In genomic region chr8:105157555-105157954, GRCm38 (mm10) we compare ENCODE assay signal across 9 mouse cellular contexts. TPM values are rescaled to one million over a fixed set of nuclear protein-coding genes. Genes with fewer than 3 reads are reported as not detected.
DNase-seq lines count a peak whose midpoint lies in the region; ATAC-seq and TF ChIP-seq lines count a peak whose summit lies in the region.
"Had no signal": no experiment of that assay in that cellular context is flagged by ENCODE, and none has a peak within 500 bp of the region (broad histone marks: within the 10 kb centered on the region; RNA-seq: fewer than 3 reads in every experiment).

No protein-coding gene starts in this region.

- 0 out of 2 replicates have a peak, but pooled peaks cover 3% of the 10 kb centered on the region for H3K4me1 ChIP-seq in intestine, postnatal 0 days (replicated peaks; ENCODE audit: control insufficient read depth, insufficient read depth, low read length)
- H3K4me1 ChIP-seq in intestine, embryonic 15.5 days (replicated peaks) = peaks cover 7% of the 10 kb centered on the region
- H3K4me1 ChIP-seq in ES-E14 (ENCODE audit: control insufficient read depth in 2 of 2, insufficient read depth in 2 of 2, low read length in 2 of 2, poor library complexity in 1 of 2) = peaks cover 0 to 5% of the 10 kb centered on the region in 2 experiments; a peak in 2 of 4 replicates
- peaks cover 4% of the 10 kb centered on the region for H3K4me1 ChIP-seq in small intestine, adult 2 months (ENCODE audit: control insufficient read depth, insufficient read depth, insufficient read length, low read length)
- H3K4me1 ChIP-seq in forebrain, embryonic 14.5 days (ENCODE audit: control insufficient read depth, insufficient read depth, low read length) = peaks cover 7% of the 10 kb centered on the region; the same call in 1 of the 2 replicates
- H3K4me1 ChIP-seq: liver, embryonic 13.5 days had no signal

- in situ Hi-C loops in ES-E14 (cut with MboI; ENCODE audit: low sequenced_read_pairs in 2 of 2, unreplicated experiment in 2 of 2) = no loop called here

- peak; percentile 75 for TF ChIP-seq CTCF in intestine, postnatal 0 days (IDR thresholded peaks at IDR 0.05; ENCODE audit: low read depth)
- peak; percentile 63; the same call in 1 of the 2 replicates for TF ChIP-seq CTCF in small intestine, adult 2 months (IDR thresholded peaks at IDR 0.05; ENCODE audit: extremely low read depth, insufficient read length, insufficient replicate concordance, low read depth, low read length)

- no peaks in the 10 kb centered on the region for H3K9me3 ChIP-seq in intestine, postnatal 0 days (ENCODE audit: control insufficient read depth)
- no peaks in the 10 kb centered on the region for H3K9me3 ChIP-seq in intestine, embryonic 15.5 days
- no peaks in the 10 kb centered on the region for H3K9me3 ChIP-seq in ES-E14 (ENCODE audit: control insufficient read depth, insufficient read depth, low read depth, low read length)
- no peaks in the 10 kb centered on the region for H3K9me3 ChIP-seq in forebrain, embryonic 14.5 days (replicated peaks; ENCODE audit: control insufficient read depth, low read length)
- H3K9me3 ChIP-seq: liver, embryonic 13.5 days had no signal

- no peak overlapping the region for H3K27ac ChIP-seq in intestine, postnatal 0 days (ENCODE audit: low read depth, low read length)
- no peak overlapping the region for H3K27ac ChIP-seq in intestine, embryonic 15.5 days
- no peak overlapping the region for H3K27ac ChIP-seq in ES-E14 (ENCODE audit: insufficient read depth, low read depth, low read length, poor library complexity, severe bottlenecking)
- no peak overlapping the region for H3K27ac ChIP-seq in small intestine, adult 2 months (ENCODE audit: insufficient read depth, low read depth, low read length)
- no peak overlapping the region for H3K27ac ChIP-seq in forebrain, embryonic 14.5 days (ENCODE audit: low read depth, low read length)
- H3K27ac ChIP-seq: liver, embryonic 13.5 days had no signal

- H3K4me2 ChIP-seq in intestine, postnatal 0 days (replicated peaks; ENCODE audit: low read depth) = no peak overlapping the region
- no peak overlapping the region for H3K4me2 ChIP-seq in intestine, embryonic 15.5 days (replicated peaks)
- H3K4me2 ChIP-seq in forebrain, embryonic 14.5 days (ENCODE audit: low read length) = no peak overlapping the region
- H3K4me2 ChIP-seq: liver, embryonic 13.5 days had no signal

- DNase-seq in ES-E14 (ENCODE audit: low read depth, low spot score) = peak; percentile 51
- DNase-seq in c-Kit-positive CD71-positive TER-119-positive erythroid progenitor cells, embryonic 14.5 days (ENCODE audit: low spot score) = peak; percentile 29
- peak; percentile 55 to 61 for DNase-seq in kidney, postnatal 4 days
- DNase-seq in left cerebral cortex, postnatal 4 days = no peak
- DNase-seq in forebrain, embryonic 14.5 days (ENCODE audit: low spot score) = no peak
- DNase-seq: liver, embryonic 13.5 days had no signal

- no peak overlapping the region for H3K4me3 ChIP-seq in intestine, postnatal 0 days (ENCODE audit: low read depth, low read length)
- no peak overlapping the region for H3K4me3 ChIP-seq in intestine, embryonic 15.5 days (replicated peaks)
- no peak overlapping the region for H3K4me3 ChIP-seq in ES-E14 (ENCODE audit: insufficient read depth in 1 of 2, low read depth in 1 of 2, low read length in 2 of 2, poor library complexity in 1 of 2, severe bottlenecking in 1 of 2)
- no peak overlapping the region for H3K4me3 ChIP-seq in small intestine, adult 2 months (ENCODE audit: low read depth, low read length)
- H3K4me3 ChIP-seq in forebrain, embryonic 14.5 days (ENCODE audit: low read depth, low read length) = no peak overlapping the region
- H3K4me3 ChIP-seq: liver, embryonic 13.5 days had no signal

- intact Hi-C loops in left cerebral cortex, postnatal 4 days (cut with DNase I) = no loop called here

- no peak for TF ChIP-seq POLR2A in small intestine, adult 2 months (IDR thresholded peaks at IDR 0.05; ENCODE audit: low read depth, low read length)

- H3K9ac ChIP-seq in intestine, postnatal 0 days (ENCODE audit: low read depth, low read length) = no peak overlapping the region
- no peak overlapping the region for H3K9ac ChIP-seq in intestine, embryonic 15.5 days
- H3K9ac ChIP-seq in ES-E14 (ENCODE audit: insufficient read depth, low read depth, low read length, poor library complexity, severe bottlenecking) = no peak overlapping the region
- no peak overlapping the region for H3K9ac ChIP-seq in forebrain, embryonic 14.5 days (ENCODE audit: low read length)
- H3K9ac ChIP-seq: liver, embryonic 13.5 days had no signal

- WGBS in intestine, postnatal 0 days = 50% methylated on average over 10 of the region's 10 CpGs
- 58% methylated on average over 10 of the region's 10 CpGs for WGBS in intestine, embryonic 15.5 days
- 41% methylated on average over 10 of the region's 10 CpGs for WGBS in small intestine, adult 2 months
- WGBS in forebrain, embryonic 14.5 days = 62% methylated on average over 10 of the region's 10 CpGs

- H3K36me3 ChIP-seq in intestine, postnatal 0 days (ENCODE audit: control insufficient read depth, insufficient read depth) = no peaks in the 10 kb centered on the region
- H3K36me3 ChIP-seq in intestine, embryonic 15.5 days = no peaks in the 10 kb centered on the region
- no peaks in the 10 kb centered on the region for H3K36me3 ChIP-seq in ES-E14 (ENCODE audit: control insufficient read depth, insufficient read depth, low read length, poor library complexity, severe bottlenecking)
- no peaks in the 10 kb centered on the region for H3K36me3 ChIP-seq in small intestine, adult 2 months (ENCODE audit: control insufficient read depth, insufficient read depth, low read length)
- no peaks in the 10 kb centered on the region for H3K36me3 ChIP-seq in forebrain, embryonic 14.5 days (ENCODE audit: control insufficient read depth, insufficient read depth, low read length)
- H3K36me3 ChIP-seq: liver, embryonic 13.5 days had no signal

- no peaks in the 10 kb centered on the region for H3K27me3 ChIP-seq in intestine, postnatal 0 days (replicated peaks; ENCODE audit: control insufficient read depth, insufficient read depth, low read length)
- H3K27me3 ChIP-seq in intestine, embryonic 15.5 days (replicated peaks) = no peaks in the 10 kb centered on the region
- H3K27me3 ChIP-seq in small intestine, adult 2 months (ENCODE audit: control insufficient read depth, insufficient read depth, low read length) = no peaks in the 10 kb centered on the region; the same call in 1 of the 2 replicates
- H3K27me3 ChIP-seq in forebrain, embryonic 14.5 days (replicated peaks; ENCODE audit: control insufficient read depth, insufficient read depth, low read length) = no peaks in the 10 kb centered on the region

- ATAC-seq in intestine, postnatal 0 days = 0 out of 2 replicates have a peak, but pooled peaks have one; percentile 10
- ATAC-seq in intestine, embryonic 15.5 days = no peak
- ATAC-seq in forebrain, embryonic 14.5 days = no peak

TF ChIP-seq in ES-E14, 5 proteins besides CTCF, POLR2A, EP300 and RAD21:
- no peak for TF ChIP-seq ZNF384 (IDR thresholded peaks at IDR 0.05; ENCODE audit: low read depth, low read length)
- TF ChIP-seq ZC3H11A (IDR thresholded peaks at IDR 0.05; ENCODE audit: borderline replicate concordance, low read depth, low read length) = no peak
- no peak for TF ChIP-seq MAFK (IDR thresholded peaks at IDR 0.05; ENCODE audit: insufficient read depth, low read depth, low read length)
- TF ChIP-seq HCFC1 (IDR thresholded peaks at IDR 0.05; ENCODE audit: borderline replicate concordance, insufficient read depth, low read length) = no peak
- TF ChIP-seq CHD2 (IDR thresholded peaks at IDR 0.05; ENCODE audit: low read depth, low read length) = no peak

RNA-seq across cellular contexts. Expression of gene Cbfb, which starts 12.9 kb away (rescaled TPM):
- polyA plus RNA-seq in intestine, postnatal 0 days (2015; fragmentation: Nextera tagmentation; extraction: Ambion mirVana) = 18.9 and 21.8 TPM in 2 replicates
- 38.8 and 47.1 TPM in 2 replicates for polyA plus RNA-seq in intestine, embryonic 15.5 days (2015; fragmentation: Nextera tagmentation; extraction: Ambion mirVana)
- 36.2 and 47.0 TPM in 2 replicates for total RNA-seq in ES-E14 (2012; rRNA removed)
- 2.3 and 2.9 TPM in 2 replicates for polyA plus RNA-seq in small intestine, adult 2 months (2012; rRNA removed)
- 10 to 100 TPM; 39.0 to 47.0 TPM for total RNA-seq in left cerebral cortex, postnatal 4 days (2021)
- 34.5 and 39.5 TPM in 2 replicates for polyA plus RNA-seq in forebrain, embryonic 14.5 days (2014; fragmentation: Nextera tagmentation; extraction: Ambion mirVana)

RNA-seq across cellular contexts. Expression of gene Ces4a, which starts 26.0 kb away (rescaled TPM):
- not detected in 2 replicates for polyA plus RNA-seq in intestine, postnatal 0 days (2015; fragmentation: Nextera tagmentation; extraction: Ambion mirVana)
- not detected in 2 replicates for polyA plus RNA-seq in intestine, embryonic 15.5 days (2015; fragmentation: Nextera tagmentation; extraction: Ambion mirVana)
- total RNA-seq in ES-E14 (2012; rRNA removed) = not detected in 2 replicates
- not detected in 2 replicates for polyA plus RNA-seq in small intestine, adult 2 months (2012; rRNA removed)
- total RNA-seq in left cerebral cortex, postnatal 4 days (2021) = not detected
- 0.09 TPM in 1 of 2 replicates, not detected in the other for polyA plus RNA-seq in forebrain, embryonic 14.5 days (2014; fragmentation: Nextera tagmentation; extraction: Ambion mirVana)
- polyA plus RNA-seq: liver, embryonic 13.5 days had no signal

Comparison
In these comparisons a context has a peak if more than half of its experiments do, and no peak if none do; other contexts are left out.
1. DNase-seq: peak in ES-E14 (single experiment), c-Kit-positive CD71-positive TER-119-positive erythroid progenitor cells, embryonic 14.5 days (single experiment) and kidney, postnatal 4 days (2 of 2); none in left cerebral cortex, postnatal 4 days (single experiment) and forebrain, embryonic 14.5 days (single experiment).